Mouse (Mus musculus) embryonic facial prominence, embryonic 11.5 days (tissue): ENCODE data around the gene Col4a3. TPM values are rescaled to one million over a fixed set of nuclear protein-coding genes. Genes with fewer than 3 reads are reported as not detected.

ENCODE experiments used
- ATAC-seq: fragments of 200-750 bp; cut with Nextera tagmentation; replicated peaks from 2 replicates; pipeline ENCODE4 v1.8.0; 2017; ENCODE audit warnings: low read depth; ENCODE audit not compliant: insufficient number of reproducible peaks, low FRiP score, low TSS enrichment
- DNase-seq: peaks from one replicate; pipeline ENCODE4 v3.0.0-alpha.2; 2015; ENCODE audit warnings: low spot score
- H3K27ac ChIP-seq: fragments of 300-500 bp; sonication (generic); replicated peaks from 2 replicates; pipeline ENCODE4 v1.5.1; 2014; ENCODE audit warnings: mild to moderate bottlenecking, low read depth, low read length, control low read depth
- H3K27me3 ChIP-seq: fragments of 300-500 bp; sonication (generic); 2 replicates; pipeline ENCODE4 v1.6.1; 2014; ENCODE audit warnings: mild to moderate bottlenecking, low read length, moderate library complexity, mixed read lengths; ENCODE audit not compliant: control insufficient read depth, insufficient read depth
- H3K36me3 ChIP-seq: fragments of 300-500 bp; sonication (generic); replicated peaks from 2 replicates; pipeline ENCODE4 v1.6.1; 2014; ENCODE audit warnings: low read depth, mild to moderate bottlenecking, low read length, moderate library complexity, mixed read lengths; ENCODE audit not compliant: control insufficient read depth, insufficient read depth
- H3K4me1 ChIP-seq: fragments of 300-500 bp; sonication (generic); 2 replicates; pipeline ENCODE4 v1.6.1; 2014; ENCODE audit warnings: low read length, mixed read lengths; ENCODE audit not compliant: control insufficient read depth, insufficient read depth
- H3K4me2 ChIP-seq: fragments of 300-500 bp; sonication (generic); 2 replicates; pipeline ENCODE4 v1.6.1; 2014; ENCODE audit warnings: low read depth, mild to moderate bottlenecking, control low read depth, low read length, moderate library complexity
- H3K4me3 ChIP-seq: fragments of 300-500 bp; sonication (generic); 2 replicates; pipeline ENCODE4 v1.5.1; 2014; ENCODE audit warnings: low read depth, low read length, control low read depth
- H3K9ac ChIP-seq: fragments of 300-500 bp; sonication (generic); replicated peaks from 2 replicates; pipeline ENCODE4 v1.6.1; 2014; ENCODE audit warnings: mild to moderate bottlenecking, control low read depth, low read length
- H3K9me3 ChIP-seq: fragments of 300-500 bp; sonication (generic); replicated peaks from 2 replicates; pipeline ENCODE4 v1.6.1; 2016; ENCODE audit warnings: mild to moderate bottlenecking, low read length, inconsistent platforms, mixed read lengths; ENCODE audit not compliant: control insufficient read depth
- WGBS: fragments of 180-500 bp; shearing (Covaris S2); extraction: QIAGEN DNeasy Blood & Tissue Kit; methylation state at CpG from one replicate; pipeline ENCODE4 v1.1.7; 2014; 5-methylcytosine and 5-hydroxymethylcytosine counted together
- polyA plus RNA-seq: library from polyadenylated mRNA; unstranded; fragments of >200 nt; fragmentation: Nextera tagmentation; extraction: Ambion mirVana; gene quantifications from 2 replicates; pipeline ENCODE4 v1.2.1, GENCODE M21; 2014

Gene Col4a3
- polyA plus RNA-seq, 1 experiment from 2014 or later, result 0.18 TPM

GRCm38 (mm10) chr1:82612061-82612660, 25.4 kb downstream of the Col4a3 start:
- Histone ChIP-seq H3K36me3 (no peaks in the 10 kb centered on the region), H3K27me3 (no peaks in the 10 kb centered on the region), H3K4me2 (no peak overlapping the region), H3K27ac (no peak overlapping the region), H3K9me3 (no peaks in the 10 kb centered on the region), H3K9ac (no peak overlapping the region), H3K4me1 (no peaks in the 10 kb centered on the region), H3K4me3 (no peak overlapping the region)
- no peak for ATAC-seq
- peak; percentile 35 for DNase-seq
- WGBS, result 75% methylated on average over 9 of the region's 9 CpGs

DNA sequence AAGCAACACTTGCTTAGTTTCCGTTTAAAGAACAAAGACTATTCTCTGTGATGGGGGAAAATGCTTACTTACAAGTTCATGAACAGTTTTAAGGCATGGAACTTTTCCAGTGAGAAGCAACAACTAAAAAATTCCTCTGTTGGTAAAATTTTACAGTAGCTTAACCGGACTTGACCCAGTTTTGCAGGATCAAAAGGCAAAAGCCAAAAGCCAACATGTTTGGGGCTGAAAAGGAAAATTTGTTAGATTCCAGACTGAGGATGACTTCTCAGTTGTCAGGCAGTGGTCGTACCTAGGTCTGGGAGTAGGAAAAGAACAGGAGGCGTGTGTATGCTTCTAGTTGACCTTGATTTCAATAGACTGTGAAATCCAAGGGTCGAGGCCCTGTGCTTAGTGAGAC, 31.3 kb downstream of the Col4a3 start:
- Histone ChIP-seq H3K4me2 (no peak overlapping the region), H3K27ac (no peak overlapping the region), H3K9ac (no peak overlapping the region), H3K4me3 (no peak overlapping the region), H3K4me1 (no peaks in the 10 kb centered on the region), H3K9me3 (no peaks in the 10 kb centered on the region), H3K27me3 (no peaks in the 10 kb centered on the region), H3K36me3 (no peaks in the 10 kb centered on the region)
- WGBS, result 75% methylated on average over 5 of the region's 5 CpGs
- DNase-seq (no peak), ATAC-seq (no peak)

GRCm38 (mm10) chr1:82618592-82618991, 31.9 kb downstream of the Col4a3 start:
- WGBS, result 92% methylated on average over 5 of the region's 5 CpGs
- H3K27me3 ChIP-seq, result no peaks in the 10 kb centered on the region
- no peaks in the 10 kb centered on the region for H3K36me3 ChIP-seq
- no peak overlapping the region for H3K4me2 ChIP-seq
- ATAC-seq (no peak), DNase-seq (no peak)
- H3K4me3 ChIP-seq, result no peak overlapping the region
- no peaks in the 10 kb centered on the region for H3K4me1 ChIP-seq
- H3K9me3 ChIP-seq, result no peaks in the 10 kb centered on the region
- no peak overlapping the region for H3K27ac ChIP-seq
- H3K9ac ChIP-seq, result no peak overlapping the region

DNA sequence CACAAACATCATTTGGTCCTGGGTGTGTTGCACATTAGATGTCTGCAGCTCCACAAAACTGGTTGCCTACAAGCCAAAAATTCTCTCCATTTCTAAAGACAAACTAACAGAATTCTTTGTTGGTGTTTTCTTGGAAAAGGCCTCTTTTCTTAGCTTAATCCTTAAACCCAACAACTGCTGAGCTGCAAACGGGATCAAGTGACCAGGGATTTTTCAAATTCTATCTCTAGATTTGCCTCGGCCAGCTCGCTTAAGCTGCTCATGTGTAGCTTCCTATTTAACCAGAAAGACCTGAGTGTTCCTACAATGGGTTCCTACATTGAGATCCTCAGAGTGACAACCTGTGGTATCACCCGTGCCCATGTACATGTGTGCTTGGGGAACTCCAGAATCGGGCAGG, 33.3 kb downstream of the Col4a3 start:
- no peaks in the 10 kb centered on the region for H3K4me1 ChIP-seq
- H3K27ac ChIP-seq, result no peak overlapping the region
- 83% methylated on average over 5 of the region's 5 CpGs for whole genome bisulfite sequencing
- no peak overlapping the region for H3K4me3 ChIP-seq
- no peaks in the 10 kb centered on the region for H3K36me3 ChIP-seq
- no peak overlapping the region for H3K9ac ChIP-seq
- ATAC-seq (no peak), DNase-seq (no peak)
- H3K4me2 ChIP-seq, result no peak overlapping the region
- H3K27me3 ChIP-seq, result no peaks in the 10 kb centered on the region
- no peaks in the 10 kb centered on the region for H3K9me3 ChIP-seq

- ATAC-seq (no peak), DNase-seq (no peak)
- H3K27ac ChIP-seq, result no peak overlapping the region
- H3K4me2 ChIP-seq, result no peak overlapping the region
- no peak overlapping the region for H3K9ac ChIP-seq
- 81% methylated on average over 6 of the region's 6 CpGs for WGBS
- no peaks in the 10 kb centered on the region for H3K4me1 ChIP-seq
- no peaks in the 10 kb centered on the region for H3K36me3 ChIP-seq
- no peaks in the 10 kb centered on the region for H3K27me3 ChIP-seq
- H3K4me3 ChIP-seq, result no peak overlapping the region
- no peaks in the 10 kb centered on the region for H3K9me3 ChIP-seq
Measured at GRCm38 (mm10) chr1:82624934-82625333, 38.2 kb downstream of the Col4a3 start.

DNA sequence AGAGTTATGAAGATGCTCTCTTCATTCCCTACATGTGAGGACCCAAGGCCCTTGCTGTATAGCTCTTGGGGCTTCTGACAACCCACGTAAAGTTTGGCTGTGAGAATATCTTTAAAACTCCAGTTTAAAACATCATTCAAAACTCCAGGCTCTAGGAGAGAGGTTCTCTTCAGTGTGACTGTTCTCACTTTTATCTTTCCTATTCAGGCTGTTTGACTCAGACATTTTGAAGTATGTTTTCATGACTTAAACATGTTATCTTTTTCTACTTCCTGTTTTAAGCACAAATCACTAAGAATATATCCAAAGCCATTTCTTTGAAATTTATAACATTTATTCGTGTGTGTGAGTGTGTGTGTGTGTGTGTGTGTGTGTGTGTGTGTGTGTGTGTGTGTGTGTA, 38.8 kb downstream of the Col4a3 start:
- 82% methylated on average over 2 of the region's 2 CpGs for WGBS
- H3K4me2 ChIP-seq, result no peak overlapping the region
- no peaks in the 10 kb centered on the region for H3K4me1 ChIP-seq
- H3K4me3 ChIP-seq, result no peak overlapping the region
- H3K9me3 ChIP-seq, result no peaks in the 10 kb centered on the region
- H3K9ac ChIP-seq, result no peak overlapping the region
- H3K27me3 ChIP-seq, result no peaks in the 10 kb centered on the region
- ATAC-seq (no peak), DNase-seq (no peak)
- H3K36me3 ChIP-seq, result no peaks in the 10 kb centered on the region
- H3K27ac ChIP-seq, result no peak overlapping the region

DNA sequence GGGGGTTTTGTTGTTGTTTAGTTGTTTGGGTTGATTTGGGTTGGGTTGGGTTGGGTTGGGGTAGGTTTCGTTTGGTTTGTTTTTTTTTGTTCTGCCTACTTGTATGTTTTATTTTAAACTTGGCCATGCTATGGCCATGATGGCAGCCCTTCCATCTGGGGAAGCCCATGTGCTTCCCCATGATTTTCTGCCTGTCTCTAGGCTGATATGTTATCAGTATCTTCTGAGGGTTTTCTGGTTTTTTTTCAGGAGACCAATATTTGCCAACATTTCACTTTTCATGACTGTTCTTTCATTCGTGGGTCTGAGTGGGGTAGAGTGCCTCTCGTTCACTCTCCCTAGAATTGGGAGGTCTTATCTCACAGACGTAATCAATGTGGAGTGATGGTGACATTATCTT, 40.9 kb downstream of the Col4a3 start:
- no peak overlapping the region for H3K4me2 ChIP-seq
- H3K27me3 ChIP-seq, result no peaks in the 10 kb centered on the region
- ATAC-seq (no peak), DNase-seq (no peak)
- H3K9ac ChIP-seq, result no peak overlapping the region
- no peak overlapping the region for H3K27ac ChIP-seq
- WGBS, result 84% methylated on average over 4 of the region's 4 CpGs
- no peak overlapping the region for H3K4me3 ChIP-seq
- no peaks in the 10 kb centered on the region for H3K9me3 ChIP-seq
- H3K36me3 ChIP-seq, result no peaks in the 10 kb centered on the region
- no peaks in the 10 kb centered on the region for H3K4me1 ChIP-seq

DNA sequence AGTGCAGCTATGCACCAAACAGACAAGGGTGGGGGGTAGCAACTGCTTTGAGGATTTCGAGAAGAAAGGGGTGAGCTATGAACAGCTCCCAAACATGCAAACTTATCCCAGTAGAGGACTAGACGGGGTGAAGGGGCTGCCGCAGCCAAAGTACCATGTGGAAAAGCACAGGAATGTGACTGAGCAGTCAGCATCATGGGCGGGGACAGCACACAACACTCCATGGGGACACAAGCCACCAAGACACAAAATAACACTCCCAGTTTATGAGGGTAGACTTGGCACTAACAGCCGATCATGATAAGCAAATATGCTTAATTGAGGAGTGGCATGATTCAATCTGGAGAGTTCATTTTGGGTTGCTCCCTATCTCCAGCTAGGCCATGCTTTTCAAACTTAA, 42.8 kb downstream of the Col4a3 start:
- Histone ChIP-seq H3K4me2 (no peak overlapping the region), H3K27me3 (no peaks in the 10 kb centered on the region), H3K36me3 (no peaks in the 10 kb centered on the region), H3K9me3 (no peaks in the 10 kb centered on the region), H3K27ac (no peak overlapping the region), H3K4me3 (no peak overlapping the region), H3K9ac (no peak overlapping the region), H3K4me1 (no peaks in the 10 kb centered on the region)
- WGBS, result 86% methylated on average over 5 of the region's 5 CpGs
- ATAC-seq (no peak), DNase-seq (no peak)
